Mouse (Mus musculus) heart, embryonic 12.5 days (tissue): ENCODE data around the gene Sdcbp2. TPM values are rescaled to one million over a fixed set of nuclear protein-coding genes. Genes with fewer than 3 reads are reported as not detected.
A peak's percentile ranks its signal among the peaks of the same experiment; 100 is the strongest.

Experiments used
- ATAC-seq: fragments of 200-750 bp; cut with Nextera tagmentation; 2 replicates; pipeline ENCODE4 v1.8.0; 2017; ENCODE audit warnings: moderate TSS enrichment, moderate library complexity; ENCODE audit not compliant: insufficient number of reproducible peaks, low FRiP score
- H3K27ac ChIP-seq: fragments of 300-500 bp; sonication (generic); 2 replicates; pipeline ENCODE4 v1.5.1; 2016; ENCODE audit warnings: mild to moderate bottlenecking, moderate library complexity; ENCODE audit not compliant: poor library complexity, severe bottlenecking
- H3K27me3 ChIP-seq: fragments of 300-500 bp; sonication (generic); replicated peaks from 2 replicates; pipeline ENCODE4 v1.6.1; 2016; ENCODE audit warnings: mild to moderate bottlenecking, moderate library complexity
- H3K36me3 ChIP-seq: fragments of 300-500 bp; sonication (generic); 2 replicates; pipeline ENCODE4 v1.6.1; 2016; ENCODE audit warnings: mild to moderate bottlenecking, moderate library complexity
- H3K4me1 ChIP-seq: fragments of 300-500 bp; sonication (generic); replicated peaks from 2 replicates; pipeline ENCODE4 v1.6.1; 2016; ENCODE audit warnings: mild to moderate bottlenecking
- H3K4me2 ChIP-seq: fragments of 300-500 bp; sonication (generic); 2 replicates; pipeline ENCODE4 v1.6.1; 2016; ENCODE audit warnings: mild to moderate bottlenecking, moderate library complexity
- H3K4me3 ChIP-seq: fragments of 300-500 bp; sonication (generic); 2 replicates; pipeline ENCODE4 v1.5.1; 2016; ENCODE audit warnings: mild to moderate bottlenecking
- H3K9ac ChIP-seq: fragments of 300-500 bp; sonication (generic); 2 replicates; pipeline ENCODE4 v1.6.1; 2016; ENCODE audit warnings: mild to moderate bottlenecking, moderate library complexity
- H3K9me3 ChIP-seq: fragments of 300-500 bp; sonication (generic); replicated peaks from 2 replicates; pipeline ENCODE4 v1.6.1; 2016; ENCODE audit warnings: mild to moderate bottlenecking, moderate library complexity
- WGBS: fragments of 180-500 bp; shearing (Covaris S2); methylation state at CpG from one replicate; pipeline ENCODE4 v1.1.7; 2016; 5-methylcytosine and 5-hydroxymethylcytosine counted together
- polyA plus RNA-seq: library from polyadenylated mRNA; unstranded; fragments of >200 nt; fragmentation: Nextera tagmentation; extraction: Ambion mirVana; gene quantifications from 2 replicates; pipeline ENCODE4 v1.2.1, GENCODE M21; 2016

Gene Sdcbp2
- polyA plus RNA-seq, 1 experiment from 2014 or later = 1.0 TPM

DNA sequence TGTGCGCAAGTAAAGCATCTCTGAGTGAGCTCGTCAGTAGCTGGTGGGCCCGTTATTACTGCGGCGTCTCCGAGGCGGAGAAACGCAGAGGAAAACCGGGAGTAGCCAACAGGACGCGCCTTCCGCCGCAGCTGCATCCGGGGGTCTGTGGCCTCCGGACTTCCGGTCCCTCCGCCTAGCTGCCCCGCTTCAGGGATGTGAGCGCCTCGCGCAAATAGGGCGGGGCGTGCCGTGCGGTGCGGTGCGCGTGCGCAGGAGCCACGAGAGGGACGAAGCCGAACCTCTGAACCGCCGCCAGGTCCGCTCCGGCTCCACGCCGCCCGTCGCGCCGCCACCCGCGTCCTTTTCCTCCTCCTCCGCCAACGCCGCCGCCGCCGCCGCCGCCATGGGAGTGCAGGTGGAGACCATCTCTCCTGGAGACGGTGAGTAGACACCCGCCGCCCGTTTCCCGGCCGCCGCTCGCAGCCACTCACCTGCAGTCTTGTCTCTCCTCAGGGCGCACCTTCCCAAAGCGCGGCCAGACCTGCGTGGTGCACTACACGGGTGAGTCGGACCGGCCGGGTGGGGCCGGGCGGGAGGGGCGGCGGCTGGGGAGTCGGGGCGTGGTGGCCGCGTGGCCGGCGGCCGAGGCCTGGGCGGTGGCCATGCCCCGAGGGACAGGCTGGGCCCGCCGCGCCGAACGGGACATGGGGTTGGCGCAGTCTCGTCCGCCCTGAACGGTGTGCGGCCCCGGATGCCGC lies 29.9 kb upstream of the Sdcbp2 start, which contains the start of gene Fkbp1a:
Gene Fkbp1a (plus strand): TSS at position 161 of the 740 bp plus-strand sequence.
- H3K27ac ChIP-seq = peak within 1 kb of the TSS; percentile 97
- peak within 1 kb of the TSS; percentile 98 for H3K9ac ChIP-seq
- peaks cover 32% of the 10 kb centered on the region for H3K36me3 ChIP-seq
- peak within 1 kb of the TSS; percentile 81 for H3K4me2 ChIP-seq
- 0% methylated on average over 79 of the region's 93 CpGs for WGBS
- H3K4me1 ChIP-seq = peaks cover 41% of the 10 kb centered on the region
- H3K4me3 ChIP-seq = peak within 1 kb of the TSS; percentile 98
- H3K27me3 ChIP-seq = no peaks in the 10 kb centered on the region
- peak; percentile 95 for ATAC-seq
- H3K9me3 ChIP-seq = no peaks in the 10 kb centered on the region

DNA sequence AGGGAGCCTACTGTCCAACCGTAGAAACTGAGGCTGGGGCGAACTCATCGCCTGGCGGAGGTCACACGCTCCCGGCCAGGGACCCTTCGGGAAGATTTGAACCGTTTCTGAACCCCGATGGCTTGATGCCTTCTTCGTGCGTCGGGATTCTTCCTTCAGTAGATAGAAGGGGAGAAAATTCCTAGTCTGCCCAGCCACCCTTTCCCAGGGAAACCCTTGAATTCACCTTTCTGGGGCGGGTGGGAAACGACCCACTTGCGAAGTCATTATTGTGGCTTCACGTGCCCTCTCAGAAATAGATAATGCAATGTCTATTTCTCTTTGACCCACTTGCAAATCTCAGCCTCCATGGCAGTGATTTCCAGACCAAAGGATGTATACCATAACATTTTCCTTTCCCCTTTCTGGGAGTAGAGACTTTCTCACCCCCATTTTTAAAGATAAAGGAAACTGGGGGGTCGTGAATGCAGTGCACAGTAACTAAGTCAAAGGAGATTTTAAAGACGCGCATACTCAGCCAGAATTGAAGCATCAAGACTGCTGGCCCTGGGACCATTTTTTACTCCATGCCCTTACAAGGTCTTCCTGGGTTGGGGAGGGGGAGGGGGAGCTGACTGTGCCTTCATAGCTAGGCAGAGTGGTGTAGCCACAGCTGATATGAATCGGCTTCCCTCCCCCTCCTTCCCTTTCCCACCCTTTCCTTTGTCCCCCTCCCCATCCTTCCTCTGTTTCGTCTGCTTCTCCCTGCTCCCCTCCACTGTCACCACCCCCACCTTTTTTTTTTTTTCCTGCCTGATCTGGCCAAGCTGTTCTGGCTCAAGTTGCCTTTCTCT lies 29.1 kb upstream of the Sdcbp2 start:
- Histone ChIP-seq H3K9ac (peak overlapping the region; percentile 98), H3K4me2 (peak overlapping the region; percentile 81), H3K27me3 (no peaks in the 10 kb centered on the region), H3K4me1 (peaks cover 48% of the 10 kb centered on the region), H3K9me3 (no peaks in the 10 kb centered on the region), H3K36me3 (peaks cover 40% of the 10 kb centered on the region), H3K27ac (peak overlapping the region; percentile 97), H3K4me3 (peak overlapping the region; percentile 98)
- 1% methylated on average over 21 of the region's 21 CpGs for WGBS
- peak; percentile 37 for ATAC-seq

DNA sequence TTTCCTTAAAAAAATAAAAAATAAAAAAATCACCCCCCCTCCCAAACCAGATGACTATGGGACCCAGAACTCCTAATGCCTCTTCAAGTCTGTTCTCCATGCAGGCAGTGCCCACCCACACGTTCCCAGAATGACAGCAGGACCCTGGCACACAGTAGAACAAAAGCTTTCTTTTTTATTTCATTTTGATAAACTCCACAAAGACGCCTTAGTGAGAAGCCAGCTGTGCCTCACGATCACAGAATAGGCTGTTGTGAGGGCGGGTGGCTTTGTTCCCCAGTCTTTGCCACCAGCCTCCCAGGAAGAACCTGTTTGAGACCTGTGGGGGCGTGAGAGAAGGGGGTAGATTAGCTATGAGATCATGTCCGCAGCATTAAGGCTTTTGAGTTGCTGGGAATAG lies 27.7 kb upstream of the Sdcbp2 start:
- Histone ChIP-seq H3K36me3 (peaks cover 52% of the 10 kb centered on the region), H3K4me3 (peak overlapping the region; percentile 98), H3K9me3 (no peaks in the 10 kb centered on the region), H3K4me1 (peaks cover 60% of the 10 kb centered on the region), H3K9ac (peak overlapping the region; percentile 98; the same call in 1 of the 2 replicates), H3K27ac (peak overlapping the region; percentile 65), H3K4me2 (peak overlapping the region; percentile 81), H3K27me3 (no peaks in the 10 kb centered on the region)
- WGBS = 38% methylated on average over 6 of the region's 6 CpGs
- ATAC-seq = no peak

- Histone ChIP-seq H3K4me3 (no peak overlapping the region), H3K36me3 (peaks cover 69% of the 10 kb centered on the region), H3K4me1 (peaks cover 71% of the 10 kb centered on the region), H3K9ac (no peak overlapping the region), H3K4me2 (no peak overlapping the region), H3K9me3 (no peaks in the 10 kb centered on the region), H3K27ac (no peak overlapping the region), H3K27me3 (no peaks in the 10 kb centered on the region)
- WGBS = 80% methylated on average over 4 of the region's 4 CpGs
- ATAC-seq = no peak
Observed at GRCm38 (mm10) chr2:151546571-151546970, 25.9 kb upstream of the Sdcbp2 start.

- WGBS = 68% methylated on average over 3 of the region's 3 CpGs
- Histone ChIP-seq H3K27ac (no peak overlapping the region), H3K4me1 (peaks cover 64% of the 10 kb centered on the region), H3K4me3 (no peak overlapping the region), H3K9me3 (no peaks in the 10 kb centered on the region), H3K4me2 (no peak overlapping the region), H3K27me3 (no peaks in the 10 kb centered on the region), H3K9ac (no peak overlapping the region), H3K36me3 (peaks cover 89% of the 10 kb centered on the region)
- ATAC-seq = no peak
Observed at GRCm38 (mm10) chr2:151549615-151550121, 22.8 kb upstream of the Sdcbp2 start.

GRCm38 (mm10) chr2:151562930-151563921 lies 9.2 kb upstream of the Sdcbp2 start:
- Histone ChIP-seq H3K4me3 (no peak overlapping the region), H3K9me3 (no peaks in the 10 kb centered on the region), H3K27me3 (no peaks in the 10 kb centered on the region), H3K9ac (no peak overlapping the region), H3K36me3 (peaks cover 63% of the 10 kb centered on the region), H3K27ac (no peak overlapping the region), H3K4me2 (no peak overlapping the region), H3K4me1 (0 out of 2 replicates have a peak, but pooled peaks cover 4% of the 10 kb centered on the region)
- WGBS = 77% methylated on average over 7 of the region's 7 CpGs
- no peak for ATAC-seq

- Histone ChIP-seq H3K9me3 (no peaks in the 10 kb centered on the region), H3K36me3 (peaks cover 58% of the 10 kb centered on the region), H3K27ac (no peak overlapping the region), H3K9ac (no peak overlapping the region), H3K4me1 (0 out of 2 replicates have a peak, but pooled peaks cover 4% of the 10 kb centered on the region), H3K4me3 (no peak overlapping the region), H3K4me2 (no peak overlapping the region), H3K27me3 (no peaks in the 10 kb centered on the region)
- 87% methylated on average over 1 of the region's 1 CpGs for WGBS
- no peak for ATAC-seq
Observed at GRCm38 (mm10) chr2:151564006-151564405, 8.4 kb upstream of the Sdcbp2 start.

- Histone ChIP-seq H3K27me3 (no peaks in the 10 kb centered on the region), H3K4me1 (0 out of 2 replicates have a peak, but pooled peaks cover 2% of the 10 kb centered on the region), H3K4me3 (no peak overlapping the region), H3K9ac (no peak overlapping the region), H3K4me2 (no peak overlapping the region), H3K36me3 (peaks cover 48% of the 10 kb centered on the region), H3K9me3 (no peaks in the 10 kb centered on the region), H3K27ac (no peak overlapping the region)
- ATAC-seq = no peak
- 52% methylated on average over 3 of the region's 3 CpGs for WGBS
Observed at GRCm38 (mm10) chr2:151564986-151565385, 7.4 kb upstream of the Sdcbp2 start.

GRCm38 (mm10) chr2:151566856-151567255 lies 5.6 kb upstream of the Sdcbp2 start:
- no peaks in the 10 kb centered on the region for H3K27me3 ChIP-seq
- no peak overlapping the region for H3K4me2 ChIP-seq
- H3K36me3 ChIP-seq = peaks cover 31% of the 10 kb centered on the region
- H3K9me3 ChIP-seq = no peaks in the 10 kb centered on the region
- no peak for ATAC-seq
- WGBS = 70% methylated on average over 6 of the region's 6 CpGs
- no peak overlapping the region for H3K9ac ChIP-seq
- no peaks in the 10 kb centered on the region for H3K4me1 ChIP-seq
- no peak overlapping the region for H3K27ac ChIP-seq
- H3K4me3 ChIP-seq = no peak overlapping the region

GRCm38 (mm10) chr2:151569452-151569851 lies 3.0 kb upstream of the Sdcbp2 start:
- peaks cover 6% of the 10 kb centered on the region for H3K27me3 ChIP-seq
- no peak overlapping the region for H3K4me2 ChIP-seq
- 80% methylated on average over 2 of the region's 2 CpGs for WGBS
- peaks cover 13% of the 10 kb centered on the region for H3K36me3 ChIP-seq
- H3K27ac ChIP-seq = no peak overlapping the region
- no peak overlapping the region for H3K4me3 ChIP-seq
- no peak for ATAC-seq
- no peak overlapping the region for H3K9ac ChIP-seq
- H3K9me3 ChIP-seq = no peaks in the 10 kb centered on the region
- H3K4me1 ChIP-seq = no peaks in the 10 kb centered on the region
